Mouse (Mus musculus): ENCODE data around the gene Ino80. TPM values are rescaled to one million over a fixed set of nuclear protein-coding genes. Genes with fewer than 3 reads are reported as not detected.

Gene Ino80
- total and polyA plus RNA-seq, 2 experiments from 2014 or later = 2.4 to 13.2 TPM

- Histone ChIP-seq H3K27me3 (ENCODE audit: insufficient read depth, low read length) (no peaks in the 10 kb centered on the region), H3K9me3 (ENCODE audit: low read length) (no peaks in the 10 kb centered on the region), H3K4me2 (ENCODE audit: low read depth, low read length, poor library complexity, severe bottlenecking) (no peak overlapping the region), H3K27ac (ENCODE audit: low read depth, low read length) (no peak overlapping the region), H3K4me1 (ENCODE audit: insufficient read depth, low read length) (no peaks in the 10 kb centered on the region), H3K9ac (replicated peaks; ENCODE audit: low read length, poor library complexity, severe bottlenecking) (no peak overlapping the region), H3K36me3 (ENCODE audit: insufficient read depth, low read length) (peaks cover 72% of the 10 kb centered on the region), H3K4me3 (ENCODE audit: low read depth, low read length) (no peak overlapping the region)
- 64% methylated on average over 3 of the region's 3 CpGs for WGBS
- TF ChIP-seq CTCF (IDR thresholded peaks at IDR 0.05) = no peak
- no peak for DNase-seq (ENCODE audit: low spot score)
- ATAC-seq (ENCODE audit: low FRiP score) = no peak
Measured at GRCm38 (mm10) chr2:119377826-119378225, 99.7 kb downstream of the Ino80 start.

- ATAC-seq (ENCODE audit: low FRiP score) (no peak), DNase-seq (ENCODE audit: low spot score) (no peak)
- no peak overlapping the region for H3K27ac ChIP-seq (ENCODE audit: low read depth, low read length)
- no peak overlapping the region for H3K9ac ChIP-seq (replicated peaks; ENCODE audit: low read length, poor library complexity, severe bottlenecking)
- no peaks in the 10 kb centered on the region for H3K9me3 ChIP-seq (ENCODE audit: low read length)
- no peaks in the 10 kb centered on the region for H3K4me1 ChIP-seq (ENCODE audit: insufficient read depth, low read length)
- H3K4me3 ChIP-seq (ENCODE audit: low read depth, low read length) = no peak overlapping the region
- no peaks in the 10 kb centered on the region for H3K27me3 ChIP-seq (ENCODE audit: insufficient read depth, low read length)
- WGBS = 77% methylated on average over 9 of the region's 9 CpGs
- H3K36me3 ChIP-seq (ENCODE audit: insufficient read depth, low read length) = peaks cover 77% of the 10 kb centered on the region
- no peak for TF ChIP-seq CTCF (IDR thresholded peaks at IDR 0.05)
- H3K4me2 ChIP-seq (ENCODE audit: low read depth, low read length, poor library complexity, severe bottlenecking) = no peak overlapping the region
Measured at GRCm38 (mm10) chr2:119377286-119377685, 100.2 kb downstream of the Ino80 start.

- no peak overlapping the region for H3K27ac ChIP-seq (ENCODE audit: low read depth, low read length)
- no peak for ATAC-seq (ENCODE audit: low FRiP score)
- H3K9me3 ChIP-seq (ENCODE audit: low read length) = no peaks in the 10 kb centered on the region
- no peak overlapping the region for H3K4me2 ChIP-seq (ENCODE audit: low read depth, low read length, poor library complexity, severe bottlenecking)
- H3K4me3 ChIP-seq (ENCODE audit: low read depth, low read length) = no peak overlapping the region
- no peak for DNase-seq (ENCODE audit: low spot score)
- TF ChIP-seq CTCF (IDR thresholded peaks at IDR 0.05) = no peak
- H3K36me3 ChIP-seq (ENCODE audit: insufficient read depth, low read length) = peaks cover 35% of the 10 kb centered on the region
- no peaks in the 10 kb centered on the region for H3K27me3 ChIP-seq (ENCODE audit: insufficient read depth, low read length)
- no peaks in the 10 kb centered on the region for H3K4me1 ChIP-seq (ENCODE audit: insufficient read depth, low read length)
- WGBS = 96% methylated on average over 10 of the region's 10 CpGs
- H3K9ac ChIP-seq (replicated peaks; ENCODE audit: low read length, poor library complexity, severe bottlenecking) = no peak overlapping the region
Measured at GRCm38 (mm10) chr2:119370116-119370515, 107.4 kb downstream of the Ino80 start.

GRCm38 (mm10) chr2:119367346-119367745, 110.1 kb downstream of the Ino80 start:
- peaks cover 10% of the 10 kb centered on the region; the same call in 1 of the 2 replicates for H3K36me3 ChIP-seq (ENCODE audit: insufficient read depth, low read length)
- no peak overlapping the region for H3K4me2 ChIP-seq (ENCODE audit: low read depth, low read length, poor library complexity, severe bottlenecking)
- TF ChIP-seq CTCF (IDR thresholded peaks at IDR 0.05) = no peak
- H3K9me3 ChIP-seq (ENCODE audit: low read length) = 0 out of 2 replicates have a peak, but pooled peaks cover 2% of the 10 kb centered on the region
- H3K4me3 ChIP-seq (ENCODE audit: low read depth, low read length) = no peak overlapping the region
- H3K4me1 ChIP-seq (ENCODE audit: insufficient read depth, low read length) = no peaks in the 10 kb centered on the region
- WGBS = 80% methylated on average over 3 of the region's 3 CpGs
- no peak for DNase-seq (ENCODE audit: low spot score)
- no peak overlapping the region for H3K27ac ChIP-seq (ENCODE audit: low read depth, low read length)
- no peak for ATAC-seq (ENCODE audit: low FRiP score)
- no peak overlapping the region for H3K9ac ChIP-seq (replicated peaks; ENCODE audit: low read length, poor library complexity, severe bottlenecking)
- H3K27me3 ChIP-seq (ENCODE audit: insufficient read depth, low read length) = no peaks in the 10 kb centered on the region

GRCm38 (mm10) chr2:119364969-119365368, 112.5 kb downstream of the Ino80 start:
- H3K4me3 ChIP-seq (ENCODE audit: low read depth, low read length) = no peak overlapping the region
- no peak for TF ChIP-seq CTCF (IDR thresholded peaks at IDR 0.05)
- WGBS = 74% methylated on average over 3 of the region's 3 CpGs
- H3K36me3 ChIP-seq (ENCODE audit: insufficient read depth, low read length) = peaks cover 4% of the 10 kb centered on the region; the same call in 1 of the 2 replicates
- peaks cover 21% of the 10 kb centered on the region; the same call in 1 of the 2 replicates for H3K9me3 ChIP-seq (ENCODE audit: low read length)
- no peak for ATAC-seq (ENCODE audit: low FRiP score)
- no peak for DNase-seq (ENCODE audit: low spot score)
- H3K27ac ChIP-seq (ENCODE audit: low read depth, low read length) = no peak overlapping the region
- no peaks in the 10 kb centered on the region for H3K27me3 ChIP-seq (ENCODE audit: insufficient read depth, low read length)
- H3K9ac ChIP-seq (replicated peaks; ENCODE audit: low read length, poor library complexity, severe bottlenecking) = no peak overlapping the region
- H3K4me1 ChIP-seq (ENCODE audit: insufficient read depth, low read length) = no peaks in the 10 kb centered on the region
- H3K4me2 ChIP-seq (ENCODE audit: low read depth, low read length, poor library complexity, severe bottlenecking) = no peak overlapping the region

GRCm38 (mm10) chr2:119359721-119360291, 117.7 kb downstream of the Ino80 start:
- TF ChIP-seq CTCF (IDR thresholded peaks at IDR 0.05) = no peak
- WGBS = 89% methylated on average over 2 of the region's 2 CpGs
- H3K27ac ChIP-seq (ENCODE audit: low read depth, low read length) = no peak overlapping the region
- H3K4me2 ChIP-seq (ENCODE audit: low read depth, low read length, poor library complexity, severe bottlenecking) = no peak overlapping the region
- H3K27me3 ChIP-seq (ENCODE audit: insufficient read depth, low read length) = no peaks in the 10 kb centered on the region
- H3K9me3 ChIP-seq (ENCODE audit: low read length) = peaks cover 21% of the 10 kb centered on the region; the same call in 1 of the 2 replicates
- no peak overlapping the region for H3K4me3 ChIP-seq (ENCODE audit: low read depth, low read length)
- ATAC-seq (ENCODE audit: low FRiP score) (no peak), DNase-seq (ENCODE audit: low spot score) (no peak)
- H3K9ac ChIP-seq (replicated peaks; ENCODE audit: low read length, poor library complexity, severe bottlenecking) = no peak overlapping the region
- no peaks in the 10 kb centered on the region for H3K36me3 ChIP-seq (ENCODE audit: insufficient read depth, low read length)
- no peaks in the 10 kb centered on the region for H3K4me1 ChIP-seq (ENCODE audit: insufficient read depth, low read length)
